Comparison of ENCODE assay signal across 23 mouse cellular contexts in the genomic region with DNA sequence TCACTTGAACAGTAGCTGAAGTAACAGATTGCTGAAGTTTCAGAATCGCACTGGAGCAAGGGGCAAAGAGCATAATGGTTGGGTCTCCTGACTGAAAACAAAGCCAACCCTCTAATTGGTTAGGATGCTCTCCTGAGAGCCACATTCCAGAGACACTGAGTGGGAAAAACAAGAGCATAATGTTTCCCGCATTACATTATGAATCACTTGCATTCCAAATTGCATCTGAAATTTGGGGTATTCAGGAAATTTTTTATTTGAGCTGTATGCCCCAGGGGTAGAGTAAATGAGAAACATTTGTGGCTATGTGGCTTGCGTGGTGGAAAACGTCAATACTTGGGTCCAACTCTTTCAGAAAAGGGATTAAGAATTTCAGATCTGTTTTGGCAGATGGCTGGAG.
"Had no signal": no experiment of that assay in that cellular context is flagged by ENCODE, and none has a peak within 500 bp of the region (broad histone marks: within the 10 kb centered on the region; RNA-seq: fewer than 3 reads in every experiment).

No protein-coding gene starts in this region.

- DNase-seq: kidney, postnatal 10 days; kidney, postnatal 36 days; layer of hippocampus, postnatal 36 days; liver; lung, adult 18-20 months; lung, postnatal 10 days; lung, postnatal 36 days; midbrain, embryonic 14.5 days; right cerebral cortex, adult 18-20 months; right cerebral cortex, postnatal 14 days; right cerebral cortex, postnatal 4 days; spleen, adult 18-20 months; thymus, adult 18-20 months; thymus, postnatal 36 days had no signal

- H3K36me3 ChIP-seq: liver, embryonic 15.5 days; neural tube, embryonic 15.5 days had no signal

- H3K9ac ChIP-seq: kidney, embryonic 15.5 days; limb, embryonic 12.5 days; liver, embryonic 12.5 days; liver, embryonic 15.5 days; lung, embryonic 15.5 days; neural tube, embryonic 12.5 days; neural tube, embryonic 15.5 days had no signal

- ATAC-seq: liver, embryonic 12.5 days had no signal

- H3K4me2 ChIP-seq: kidney, embryonic 15.5 days; limb, embryonic 12.5 days; liver, embryonic 12.5 days; liver, embryonic 15.5 days; lung, embryonic 15.5 days; midbrain, embryonic 11.5 days; neural tube, embryonic 12.5 days; neural tube, embryonic 15.5 days had no signal

- H3K4me1 ChIP-seq: kidney, embryonic 15.5 days; limb, embryonic 12.5 days; liver, embryonic 12.5 days; liver, embryonic 15.5 days; lung, embryonic 15.5 days; neural tube, embryonic 12.5 days; neural tube, embryonic 15.5 days had no signal

- H3K9me3 ChIP-seq: liver, embryonic 15.5 days; lung, embryonic 15.5 days; neural tube, embryonic 15.5 days had no signal

- H3K4me3 ChIP-seq: kidney, embryonic 15.5 days; left cerebral cortex, adult 2 months; limb, embryonic 12.5 days; liver, embryonic 12.5 days; liver, embryonic 15.5 days; lung, embryonic 15.5 days; neural tube, embryonic 12.5 days; neural tube, embryonic 15.5 days had no signal

- H3K27me3 ChIP-seq: kidney, embryonic 15.5 days; limb, embryonic 12.5 days; liver, embryonic 12.5 days; liver, embryonic 15.5 days; lung, embryonic 15.5 days; neural tube, embryonic 12.5 days; neural tube, embryonic 15.5 days had no signal

- H3K27ac ChIP-seq: kidney, embryonic 15.5 days; left cerebral cortex, adult 2 months; limb, embryonic 12.5 days; liver, embryonic 12.5 days; liver, embryonic 15.5 days; lung, embryonic 15.5 days; neural tube, embryonic 12.5 days; neural tube, embryonic 15.5 days had no signal
